ENCODE assay signal across 8 mouse cellular contexts in the genomic region with DNA sequence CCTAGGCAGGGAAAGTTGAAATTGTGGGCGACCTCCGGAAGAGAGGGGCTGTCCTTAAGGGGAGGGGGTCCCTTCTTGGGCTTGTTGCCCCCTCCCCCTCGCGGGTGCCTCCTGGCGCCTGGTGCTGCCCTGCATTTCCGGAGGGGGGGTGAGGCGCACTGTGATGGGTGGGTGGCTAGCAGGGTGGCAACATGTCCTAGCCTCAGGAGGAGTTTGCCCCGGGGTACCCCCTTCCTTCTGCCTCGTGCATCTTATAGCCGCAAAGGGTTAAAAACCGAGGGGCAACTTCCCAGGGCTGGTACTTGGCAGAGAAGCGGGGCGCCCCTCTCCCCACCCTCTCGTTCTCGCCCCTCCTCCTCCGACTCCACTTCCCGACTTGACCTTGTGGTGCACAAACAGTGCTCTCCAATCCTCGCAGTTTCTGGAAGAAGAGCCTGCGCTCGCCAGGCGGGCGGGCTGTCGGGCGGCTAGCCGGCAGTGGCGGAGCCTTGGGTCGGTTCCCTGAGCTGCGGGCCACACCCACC. TPM values are rescaled to one million over a fixed set of nuclear protein-coding genes. Genes with fewer than 3 reads are reported as not detected.
DNase-seq lines count a peak whose midpoint lies in the region; ATAC-seq lines count a peak whose summit lies in the region.

No protein-coding gene starts in this region.

- under 1% methylated on average over 27 of the region's 28 CpGs for WGBS in intestine, embryonic 16.5 days

- H3K4me1 ChIP-seq in intestine, embryonic 16.5 days (ENCODE audit: control insufficient read depth, insufficient read depth, low read length): peaks cover 11% of the 10 kb centered on the region

- intact Hi-C loops in left cerebral cortex, postnatal 25 days (cut with DNase I): loop anchor here (1.0 kb wide), 2 partner anchors 40 to 58 kb away; no protein-coding TSS in a partner anchor

- peak; percentile 52 for ATAC-seq in intestine, embryonic 16.5 days
- peak; percentile 55 for ATAC-seq in megakaryocyte-erythroid progenitor cell, adult 5-6 weeks (replicated peaks; ENCODE audit: low FRiP score, low TSS enrichment, poor library complexity, severe bottlenecking)

- H3K27ac ChIP-seq in intestine, embryonic 16.5 days (ENCODE audit: low read length): peak overlapping the region; percentile 88

- peak; percentile 92 for DNase-seq in ZHBTc4 (ENCODE audit: low read depth, low spot score)
- DNase-seq in embryo, embryonic 10.5 days (ENCODE audit: low spot score): peak; percentile 67
- peak; percentile 55 to 69 for DNase-seq in gastrocnemius, postnatal 4 days (ENCODE audit: low spot score in 2 of 2)
- DNase-seq in left cerebral cortex, postnatal 25 days (ENCODE audit: low spot score in 2 of 2): peak; percentile 65 to 66
- DNase-seq in right cerebral cortex, postnatal 4 days: peak; percentile 26
- DNase-seq in yolk sac, embryonic 10.5 days (ENCODE audit: low spot score): peak; percentile 57

- H3K4me2 ChIP-seq in intestine, embryonic 16.5 days (ENCODE audit: low read depth, low read length): peak overlapping the region; percentile 96

- no peaks in the 10 kb centered on the region for H3K9me3 ChIP-seq in intestine, embryonic 16.5 days (ENCODE audit: control insufficient read depth, low read length)

- peak overlapping the region; percentile 86 for H3K9ac ChIP-seq in intestine, embryonic 16.5 days (ENCODE audit: low read depth, low read length)

- H3K27me3 ChIP-seq in intestine, embryonic 16.5 days (replicated peaks; ENCODE audit: control insufficient read depth, insufficient read depth, low read length): no peaks in the 10 kb centered on the region

- peak overlapping the region; percentile 78 for H3K4me3 ChIP-seq in intestine, embryonic 16.5 days (ENCODE audit: low read length)

- no peaks in the 10 kb centered on the region for H3K36me3 ChIP-seq in intestine, embryonic 16.5 days (ENCODE audit: control insufficient read depth, insufficient read depth, low read length)

RNA-seq across cellular contexts. Expression of a gene that starts 1.1 kb away (rescaled TPM):
- 1 to 10 TPM; 2.1 to 2.2 TPM for total RNA-seq in gastrocnemius, postnatal 4 days (2021)
- 1.3 and 1.5 TPM in 2 replicates for polyA plus RNA-seq in intestine, embryonic 16.5 days (2015; fragmentation: Nextera tagmentation; extraction: Ambion mirVana)
- total RNA-seq in left cerebral cortex, postnatal 25 days (2021): 10 to 100 TPM; 28.7 to 34.5 TPM
- 11.1 and 12.1 TPM in 2 replicates for total RNA-seq in megakaryocyte-erythroid progenitor cell, adult 5-6 weeks (2014; fragmentation: Nextera tagmentation)
- total RNA-seq in megakaryocyte-erythroid progenitor cell, adult 5-6 weeks (2017): 7.1 and 8.9 TPM in 2 replicates

Comparison
In these comparisons a context has a peak if more than half of its experiments do, and no peak if none do; other contexts are left out.
1. Peak in every context shown above with its lines: DNase-seq, ATAC-seq, H3K4me3 ChIP-seq and H3K27ac ChIP-seq.
2. DNase-seq: peak in every context shown above with its lines; median percentile 92 in ZHBTc4; 67 in embryo, embryonic 10.5 days; 66 in left cerebral cortex, postnatal 25 days; 62 in gastrocnemius, postnatal 4 days; 57 in yolk sac, embryonic 10.5 days; 26 in right cerebral cortex, postnatal 4 days.